10 mouse cellular contexts compared by ENCODE assay signal in the genomic region with DNA sequence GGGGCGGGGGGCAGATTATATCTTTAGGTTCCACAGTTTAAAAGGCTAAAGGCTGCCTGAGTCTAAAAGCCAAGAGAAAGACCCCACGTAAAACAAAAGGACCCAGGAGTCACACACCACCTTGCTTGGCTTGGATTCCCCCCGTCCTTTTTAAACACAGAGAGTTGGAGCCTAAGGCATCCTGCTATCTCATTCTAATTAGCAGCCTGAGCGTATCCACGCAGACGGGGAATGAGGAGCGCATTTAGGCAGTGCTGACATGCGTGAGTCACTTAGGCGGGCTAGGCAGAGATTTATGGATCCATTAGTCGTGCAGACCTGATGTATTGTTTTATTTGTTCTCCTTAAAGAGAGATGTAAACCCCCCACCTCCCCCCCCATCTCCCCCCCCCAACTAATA. TPM values are rescaled to one million over a fixed set of nuclear protein-coding genes. Genes with fewer than 3 reads are reported as not detected.
A peak's percentile ranks its signal among the peaks of the same experiment; 100 is the strongest.
DNase-seq lines count a peak whose midpoint lies in the region; TF ChIP-seq lines count a peak whose summit lies in the region.
"Had no signal": no experiment of that assay in that cellular context is flagged by ENCODE, and none has a peak within 500 bp of the region (broad histone marks: within the 10 kb centered on the region; RNA-seq: fewer than 3 reads in every experiment).

No protein-coding gene starts in this region.

- TF ChIP-seq POLR2A in brain, embryonic 14.5 days (IDR thresholded peaks at IDR 0.05; ENCODE audit: borderline replicate concordance, extremely low read depth, insufficient read depth, insufficient read length, poor library complexity, severe bottlenecking): no peak

- DNase-seq in heart, adult 11 months: peak; percentile 28
- no peak for DNase-seq in heart, adult 8-10 months (ENCODE audit: low spot score)
- DNase-seq in brain, embryonic 14.5 days (ENCODE audit: low read depth): peak; percentile 59
- DNase-seq in forelimb bud, embryonic 11.5 days (ENCODE audit: low read depth, low spot score): peak; percentile 28
- peak; percentile 61 for DNase-seq in mesoderm, embryonic 11.5 days (ENCODE audit: low read depth, low spot score)
- DNase-seq in spleen, postnatal 14 days (ENCODE audit: low spot score in 2 of 2): no peak
- DNase-seq in thymus, postnatal 25 days: no peak
- DNase-seq in heart, adult 18-20 months: no peak
- DNase-seq: B cell, adult 2 months; cerebellum, postnatal 36 days had no signal

- no peak for TF ChIP-seq CTCF in brain, embryonic 14.5 days (IDR thresholded peaks at IDR 0.05; ENCODE audit: borderline replicate concordance, extremely low read depth, insufficient read depth, insufficient read length)

RNA-seq across cellular contexts. Expression of a gene that starts 0.9 kb away (rescaled TPM):
- total RNA-seq in heart, adult 8-10 months (2022): not detected
- 0.62 and 0.63 TPM in 2 replicates for polyA plus RNA-seq in brain, embryonic 14.5 days (2012; rRNA removed)
- total RNA-seq in heart, adult 18-20 months (2021): not detected

RNA-seq across cellular contexts. Expression of a gene that starts 56.6 kb away (rescaled TPM):
- 10 to 100 TPM; 10.1 to 13.7 (median 12.7) TPM for total RNA-seq in heart, adult 8-10 months (2022)
- 51.8 and 56.1 TPM in 2 replicates for polyA plus RNA-seq in brain, embryonic 14.5 days (2012; rRNA removed)
- total RNA-seq in heart, adult 18-20 months (2021): 10 to 100 TPM; 14.0 to 15.6 TPM

Comparison
In these comparisons a context has a peak if more than half of its experiments do, and no peak if none do; other contexts are left out.
1. DNase-seq: peak in heart, adult 11 months (single experiment), brain, embryonic 14.5 days (single experiment), forelimb bud, embryonic 11.5 days (single experiment) and mesoderm, embryonic 11.5 days (single experiment); none in heart, adult 8-10 months (single experiment), spleen, postnatal 14 days (0 of 2), thymus, postnatal 25 days (single experiment) and heart, adult 18-20 months (0 of 2).